Mouse (Mus musculus): Measurements from ENCODE around the gene Zfp618. TPM values are rescaled to one million over a fixed set of nuclear protein-coding genes. Genes with fewer than 3 reads are reported as not detected.
A peak's percentile ranks its signal among the peaks of the same experiment; 100 is the strongest.

Zfp618 gene
- polyA plus RNA-seq, 1 experiment from 2014 or later = 27.3 TPM

- Histone ChIP-seq H3K27me3 (ENCODE audit: control insufficient read depth, insufficient read depth, low read length) (peaks cover 5% of the 10 kb centered on the region; the same call in 1 of the 2 replicates), H3K27ac (replicated peaks; ENCODE audit: low read depth, low read length) (no peak within 1 kb of the TSS), H3K9ac (replicated peaks; ENCODE audit: low read length) (no peak within 1 kb of the TSS), H3K9me3 (replicated peaks; ENCODE audit: control insufficient read depth, low read length) (no peaks in the 10 kb centered on the region), H3K4me2 (ENCODE audit: low read depth, low read length) (no peak within 1 kb of the TSS), H3K36me3 (replicated peaks; ENCODE audit: control insufficient read depth, insufficient read depth, low read depth, low read length) (no peaks in the 10 kb centered on the region), H3K4me1 (ENCODE audit: control insufficient read depth, insufficient read depth, low read length) (no peaks in the 10 kb centered on the region), H3K4me3 (ENCODE audit: low read depth, low read length) (no peak within 1 kb of the TSS)
- no peak for DNase-seq (ENCODE audit: low spot score)
- no peak for ATAC-seq (replicated peaks; ENCODE audit: insufficient number of reproducible peaks, low FRiP score, low TSS enrichment, low read depth)
- WGBS = 77% methylated on average over 4 of the region's 4 CpGs
Measured at GRCm38 (mm10) chr4:63171969-63172685, 206.8 kb downstream of the Zfp618 start, which contains the start of gene Kif12. Gene Kif12 (minus strand): TSS chr4:63172131.

- H3K36me3 ChIP-seq (replicated peaks; ENCODE audit: control insufficient read depth, insufficient read depth, low read depth, low read length) = no peaks in the 10 kb centered on the region
Measured at GRCm38 (mm10) chr4:63181556-63181955, 216.2 kb downstream of the Zfp618 start.

GRCm38 (mm10) chr4:63186281-63186870 is 221.0 kb downstream of the Zfp618 start:
- H3K4me2 ChIP-seq (ENCODE audit: low read depth, low read length) = no peak overlapping the region

More at GRCm38 (mm10) chr4:63181556-63181955, 216.2 kb downstream of the Zfp618 start:
- Histone ChIP-seq H3K4me3 (ENCODE audit: low read depth, low read length) (no peak overlapping the region), H3K27ac (replicated peaks; ENCODE audit: low read depth, low read length) (no peak overlapping the region), H3K4me1 (ENCODE audit: control insufficient read depth, insufficient read depth, low read length) (no peaks in the 10 kb centered on the region), H3K4me2 (ENCODE audit: low read depth, low read length) (no peak overlapping the region), H3K9me3 (replicated peaks; ENCODE audit: control insufficient read depth, low read length) (no peaks in the 10 kb centered on the region), H3K27me3 (ENCODE audit: control insufficient read depth, insufficient read depth, low read length) (no peaks in the 10 kb centered on the region), H3K9ac (replicated peaks; ENCODE audit: low read length) (no peak overlapping the region)
- DNase-seq (ENCODE audit: low spot score) (peak; percentile 80), ATAC-seq (replicated peaks; ENCODE audit: insufficient number of reproducible peaks, low FRiP score, low TSS enrichment, low read depth) (peak; percentile 81)
- WGBS = 9% methylated on average over 5 of the region's 5 CpGs

More at GRCm38 (mm10) chr4:63186281-63186870, 221.0 kb downstream of the Zfp618 start:
- no peaks in the 10 kb centered on the region for H3K9me3 ChIP-seq (replicated peaks; ENCODE audit: control insufficient read depth, low read length)
- no peaks in the 10 kb centered on the region for H3K4me1 ChIP-seq (ENCODE audit: control insufficient read depth, insufficient read depth, low read length)
- no peaks in the 10 kb centered on the region for H3K27me3 ChIP-seq (ENCODE audit: control insufficient read depth, insufficient read depth, low read length)
- DNase-seq (ENCODE audit: low spot score) (peak; percentile 24), ATAC-seq (replicated peaks; ENCODE audit: insufficient number of reproducible peaks, low FRiP score, low TSS enrichment, low read depth) (peak; percentile 55)
- 49% methylated on average over 21 of the region's 21 CpGs for WGBS
- no peak overlapping the region for H3K4me3 ChIP-seq (ENCODE audit: low read depth, low read length)
- H3K9ac ChIP-seq (replicated peaks; ENCODE audit: low read length) = no peak overlapping the region
- H3K27ac ChIP-seq (replicated peaks; ENCODE audit: low read depth, low read length) = no peak overlapping the region
- H3K36me3 ChIP-seq (replicated peaks; ENCODE audit: control insufficient read depth, insufficient read depth, low read depth, low read length) = no peaks in the 10 kb centered on the region

Other genes with a start within 250 kb of the Zfp618 start
- gene Ambp, start 189.2 kb downstream of the Zfp618 start, polyA plus RNA-seq (2014; fragmentation: Nextera tagmentation; extraction: Ambion mirVana) = 0.39 and 0.55 TPM in 2 replicates
- not detected in 2 replicates for gene Kif12, start 206.6 kb downstream of the Zfp618 start, polyA plus RNA-seq (2014; fragmentation: Nextera tagmentation; extraction: Ambion mirVana)
- gene Col27a1, start 248.4 kb downstream of the Zfp618 start, polyA plus RNA-seq (2014; fragmentation: Nextera tagmentation; extraction: Ambion mirVana) = 4.5 and 4.9 TPM in 2 replicates